Mouse (Mus musculus): Measurements from ENCODE around the gene C2cd2l. TPM values are rescaled to one million over a fixed set of nuclear protein-coding genes. Genes with fewer than 3 reads are reported as not detected.

The C2cd2l gene
- polyA plus RNA-seq, 1 experiment, result 164 TPM

GRCm38 (mm10) chr9:44292490-44292889 is 27.6 kb downstream of the C2cd2l start:
- no peaks in the 10 kb centered on the region for H3K27me3 ChIP-seq (replicated peaks; ENCODE audit: control insufficient read depth, insufficient read depth, low read length)
- peak; percentile 73 for DNase-seq

GRCm38 (mm10) chr9:44288959-44289291 is 31.2 kb downstream of the C2cd2l start:
- 30% methylated on average over 11 of the region's 11 CpGs for WGBS

More at GRCm38 (mm10) chr9:44292490-44292889, 27.6 kb downstream of the C2cd2l start:
- TF ChIP-seq POLR2A (IDR thresholded peaks at IDR 0.05; ENCODE audit: low read depth, low read length) (no peak), CTCF (conservative IDR thresholded peaks at IDR 0.05; ENCODE audit: insufficient read depth, insufficient read length, low read depth, low read length) (peak; percentile 74)
- Histone ChIP-seq H3K4me3 (ENCODE audit: insufficient read depth, low read depth, low read length) (no peak overlapping the region), H3K36me3 (ENCODE audit: control insufficient read depth, insufficient read depth, low read length) (peaks cover 3% of the 10 kb centered on the region), H3K27ac (ENCODE audit: insufficient read depth, low read depth, low read length) (no peak overlapping the region), H3K4me1 (ENCODE audit: control insufficient read depth, insufficient read depth, low read length) (no peaks in the 10 kb centered on the region)
- WGBS, result 66% methylated on average over 3 of the region's 3 CpGs

GRCm38 (mm10) chr9:44288076-44288958 is 31.8 kb downstream of the C2cd2l start, which contains the start of gene Abcg4:
TSS of gene Abcg4 (minus strand) at chr9:44288615.
- WGBS, result 3% methylated on average over 38 of the region's 38 CpGs
- Histone ChIP-seq H3K27ac (ENCODE audit: insufficient read depth, low read depth, low read length) (no peak within 1 kb of the TSS), H3K36me3 (ENCODE audit: control insufficient read depth, insufficient read depth, low read length) (no peaks in the 10 kb centered on the region), H3K4me3 (ENCODE audit: insufficient read depth, low read depth, low read length) (peak within 1 kb of the TSS; percentile 27), H3K4me1 (ENCODE audit: control insufficient read depth, insufficient read depth, low read length) (no peaks in the 10 kb centered on the region), H3K27me3 (replicated peaks; ENCODE audit: control insufficient read depth, insufficient read depth, low read length) (no peaks in the 10 kb centered on the region)
- TF ChIP-seq CTCF (conservative IDR thresholded peaks at IDR 0.05; ENCODE audit: insufficient read depth, insufficient read length, low read depth, low read length) (no peak), POLR2A (IDR thresholded peaks at IDR 0.05; ENCODE audit: low read depth, low read length) (no peak)
- DNase-seq, result peak; percentile 21

More at GRCm38 (mm10) chr9:44288959-44289291, 31.2 kb downstream of the C2cd2l start:
- Histone ChIP-seq H3K4me1 (ENCODE audit: control insufficient read depth, insufficient read depth, low read length) (no peaks in the 10 kb centered on the region), H3K4me3 (ENCODE audit: insufficient read depth, low read depth, low read length) (no peak overlapping the region), H3K27ac (ENCODE audit: insufficient read depth, low read depth, low read length) (no peak overlapping the region), H3K36me3 (ENCODE audit: control insufficient read depth, insufficient read depth, low read length) (no peaks in the 10 kb centered on the region), H3K27me3 (replicated peaks; ENCODE audit: control insufficient read depth, insufficient read depth, low read length) (no peaks in the 10 kb centered on the region)
- no peak for TF ChIP-seq CTCF (conservative IDR thresholded peaks at IDR 0.05; ENCODE audit: insufficient read depth, insufficient read length, low read depth, low read length)
- TF ChIP-seq POLR2A (IDR thresholded peaks at IDR 0.05; ENCODE audit: low read depth, low read length), result no peak
- DNase-seq, result no peak

GRCm38 (mm10) chr9:44287401-44288075 is 32.5 kb downstream of the C2cd2l start:
- WGBS, result 6% methylated on average over 47 of the region's 47 CpGs
- no peak overlapping the region for H3K27ac ChIP-seq (ENCODE audit: insufficient read depth, low read depth, low read length)
- no peaks in the 10 kb centered on the region for H3K4me1 ChIP-seq (ENCODE audit: control insufficient read depth, insufficient read depth, low read length)
- H3K27me3 ChIP-seq (replicated peaks; ENCODE audit: control insufficient read depth, insufficient read depth, low read length), result no peaks in the 10 kb centered on the region
- no peak for TF ChIP-seq POLR2A (IDR thresholded peaks at IDR 0.05; ENCODE audit: low read depth, low read length)
- TF ChIP-seq CTCF (conservative IDR thresholded peaks at IDR 0.05; ENCODE audit: insufficient read depth, insufficient read length, low read depth, low read length), result no peak
- H3K4me3 ChIP-seq (ENCODE audit: insufficient read depth, low read depth, low read length), result peak overlapping the region; percentile 27
- no peaks in the 10 kb centered on the region for H3K36me3 ChIP-seq (ENCODE audit: control insufficient read depth, insufficient read depth, low read length)
- DNase-seq, result no peak

- no peak for DNase-seq
- no peak overlapping the region for H3K4me3 ChIP-seq (ENCODE audit: insufficient read depth, low read depth, low read length)
These were observed 33.1 kb downstream of the C2cd2l start for GRCm38 (mm10) chr9:44287003-44287400.

DNA sequence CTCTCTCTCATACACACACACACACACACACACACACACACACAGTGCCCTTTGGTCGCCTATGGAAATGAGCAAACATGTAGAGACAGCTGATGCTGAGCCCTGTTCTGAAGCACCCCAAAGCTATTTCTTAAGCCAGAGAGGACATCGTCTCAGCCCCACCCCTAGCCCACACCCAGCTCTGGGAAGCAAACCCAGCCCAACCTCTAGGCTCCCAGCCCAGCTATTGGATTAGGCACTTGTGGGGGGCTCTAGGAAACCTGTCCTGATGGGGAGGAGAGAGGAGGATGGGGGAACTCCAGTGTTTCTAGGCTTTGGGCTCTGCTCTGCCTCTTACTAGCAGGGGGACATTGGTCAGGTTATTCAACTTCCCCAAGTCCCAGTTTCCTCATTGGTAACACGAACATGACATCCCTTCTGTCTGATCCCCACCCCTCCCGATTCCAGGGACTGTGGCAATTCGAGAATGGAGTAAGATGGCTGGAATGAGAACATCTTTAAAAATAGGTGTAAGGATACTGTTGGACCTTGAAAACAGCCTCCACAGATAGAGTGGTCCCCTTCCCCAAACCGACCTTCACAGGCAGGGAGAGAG is 33.7 kb downstream of the C2cd2l start:
- Histone ChIP-seq H3K4me1 (ENCODE audit: control insufficient read depth, insufficient read depth, low read length) (no peaks in the 10 kb centered on the region), H3K27ac (ENCODE audit: insufficient read depth, low read depth, low read length) (no peak overlapping the region), H3K36me3 (ENCODE audit: control insufficient read depth, insufficient read depth, low read length) (no peaks in the 10 kb centered on the region), H3K27me3 (replicated peaks; ENCODE audit: control insufficient read depth, insufficient read depth, low read length) (no peaks in the 10 kb centered on the region), H3K4me3 (ENCODE audit: insufficient read depth, low read depth, low read length) (no peak overlapping the region)
- no peak for DNase-seq
- WGBS, result 44% methylated on average over 6 of the region's 6 CpGs
- TF ChIP-seq POLR2A (IDR thresholded peaks at IDR 0.05; ENCODE audit: low read depth, low read length) (no peak), CTCF (conservative IDR thresholded peaks at IDR 0.05; ENCODE audit: insufficient read depth, insufficient read length, low read depth, low read length) (no peak)

More at GRCm38 (mm10) chr9:44287003-44287400, 33.1 kb downstream of the C2cd2l start:
- TF ChIP-seq CTCF (conservative IDR thresholded peaks at IDR 0.05; ENCODE audit: insufficient read depth, insufficient read length, low read depth, low read length), result no peak
- TF ChIP-seq POLR2A (IDR thresholded peaks at IDR 0.05; ENCODE audit: low read depth, low read length), result no peak
- Histone ChIP-seq H3K27me3 (replicated peaks; ENCODE audit: control insufficient read depth, insufficient read depth, low read length) (no peaks in the 10 kb centered on the region), H3K4me1 (ENCODE audit: control insufficient read depth, insufficient read depth, low read length) (no peaks in the 10 kb centered on the region), H3K36me3 (ENCODE audit: control insufficient read depth, insufficient read depth, low read length) (no peaks in the 10 kb centered on the region), H3K27ac (ENCODE audit: insufficient read depth, low read depth, low read length) (no peak overlapping the region)
- 35% methylated on average over 11 of the region's 11 CpGs for WGBS

All from kidney, adult 2 months (tissue).